Mouse (Mus musculus): ENCODE measurements at regions not wholly inside any gene's neighbourhood (a gene's known extent, or its start where the extent isn't known, plus 50 kb on each side); places are given as distances from the start of the nearest gene placed in this dataset.

- no peak for TF ChIP-seq CTCF (IDR thresholded peaks at IDR 0.05; ENCODE audit: borderline replicate concordance, extremely low read depth, insufficient read depth, insufficient read length)
- TF ChIP-seq POLR2A (IDR thresholded peaks at IDR 0.05; ENCODE audit: borderline replicate concordance, extremely low read depth, insufficient read depth, insufficient read length, poor library complexity, severe bottlenecking) = no peak
These were observed 179.0 kb upstream of the Klf7 start for GRCm38 (mm10) chr1:64300951-64301529.
